Mouse (Mus musculus) embryonic stem cell, embryonic (primary cell): ENCODE data around the gene Nup37.

Experiments
- CTCF ChIA-PET, 4 experiments: fragments of 300-600 bp in 2 of 4; fragments of 350-600 bp in 2 of 4; sonication (Branson Sonifier 250); formaldehyde crosslinking; loops; one replicate each; lab custom pipeline; 2022; ENCODE audit warnings: inconsistent platforms in 2 of 4; lab: Charles Lee
- POLR2A ChIA-PET, 4 experiments: fragments of 300-600 bp in 2 of 4; fragments of 350-600 bp in 2 of 4; sonication (Branson Sonifier 250); formaldehyde crosslinking; loops; one replicate each; lab custom pipeline; 2022; ENCODE audit warnings: antibody characterized with exemption in 4 of 4, inconsistent platforms in 1 of 4; lab: Charles Lee

Gene Nup37

DNA sequence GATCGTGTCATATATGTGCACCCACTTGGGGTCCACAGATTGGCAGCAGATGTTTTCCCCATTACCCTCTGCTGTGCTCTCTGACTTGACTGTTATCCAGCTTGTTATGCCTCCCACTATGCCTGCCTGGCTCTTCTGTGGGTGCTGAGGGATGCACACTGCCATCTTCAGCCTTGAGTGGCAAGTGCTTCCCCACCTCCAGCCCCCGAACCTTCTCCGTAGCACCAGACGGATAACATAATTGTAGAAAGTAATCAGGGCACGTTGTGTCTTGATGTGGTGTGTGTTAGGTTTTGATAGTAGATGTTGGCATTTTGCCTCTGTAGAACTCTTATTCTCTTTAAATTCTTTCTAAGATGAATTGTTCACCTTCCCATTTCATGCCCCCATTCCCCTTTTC is 65.9 kb downstream of the Nup37 start:
- ChIA-PET POLR2A (interaction anchor here in 2 of 4 experiments (0.6 to 1.6 kb wide), 3 partner anchors 10 to 51 kb away, joined by 3 to 7 read pairs (median 3); partner anchors contain the start of gene Washc3 (in 1 of the 2)), CTCF (no interaction called here)

DNA sequence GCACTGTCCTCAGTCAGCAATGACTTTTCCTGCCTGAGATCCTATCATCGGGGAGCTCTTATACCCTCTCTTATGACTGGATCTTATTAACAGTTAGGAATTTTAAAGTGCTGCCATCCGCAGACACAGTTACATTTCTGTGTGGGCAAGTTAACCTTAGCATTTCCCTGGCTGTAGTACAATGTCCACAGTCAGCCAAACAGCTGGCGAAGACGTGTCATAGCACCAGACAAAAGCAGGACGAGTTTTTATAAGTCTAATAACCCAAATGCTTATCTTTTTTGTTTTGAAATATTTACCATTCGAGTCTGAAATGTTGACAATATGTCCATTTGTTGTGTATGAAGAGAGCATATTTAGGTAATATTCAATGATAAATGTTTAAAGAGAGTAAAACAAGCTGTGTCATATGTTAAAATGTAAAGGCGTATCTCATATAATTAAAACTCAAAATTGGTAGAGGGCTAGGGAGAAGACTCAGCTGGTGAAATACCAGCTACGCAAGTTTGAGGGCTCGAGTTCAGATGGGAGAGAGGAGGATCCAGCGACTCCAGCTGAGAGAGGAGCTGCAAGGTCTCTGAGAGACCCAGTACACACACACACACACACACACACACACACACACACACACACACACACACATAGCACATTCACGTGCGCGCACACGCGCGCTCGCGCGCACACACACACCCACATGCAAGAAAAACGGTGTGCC is 68.2 kb downstream of the Nup37 start:
- ChIA-PET POLR2A (interaction anchor here in 2 of 4 experiments (0.5 to 1.7 kb wide), 5 partner anchors 8 to 468 kb away, joined by 3 to 5 read pairs (median 3); no protein-coding TSS in a partner anchor), CTCF (interaction anchor here in 2 of 4 experiments (0.5 to 0.7 kb wide), 3 partner anchors 106 to 1858 kb away, joined by 3 to 5 read pairs (median 3); no protein-coding TSS in a partner anchor)

DNA sequence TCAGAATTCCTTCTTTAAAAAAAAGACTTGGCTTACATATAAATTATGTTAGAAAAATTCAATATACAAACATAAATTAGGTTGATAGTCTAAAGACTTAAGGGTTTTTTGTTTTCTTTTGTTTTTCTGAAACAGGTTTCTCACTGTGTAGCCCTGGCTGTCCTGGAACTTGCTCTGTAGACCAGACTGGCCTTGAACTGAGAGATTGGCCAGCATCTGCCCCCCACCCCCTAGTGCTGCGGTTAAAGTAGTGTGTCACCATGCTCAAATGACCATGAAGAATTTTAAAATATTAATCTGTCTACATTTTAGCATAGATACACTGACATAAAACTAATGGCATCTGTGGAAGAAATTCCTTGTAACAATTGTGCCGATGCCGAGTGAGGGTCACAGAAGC is 71.4 kb downstream of the Nup37 start:
- ChIA-PET POLR2A (no interaction called here), CTCF (no interaction called here)

DNA sequence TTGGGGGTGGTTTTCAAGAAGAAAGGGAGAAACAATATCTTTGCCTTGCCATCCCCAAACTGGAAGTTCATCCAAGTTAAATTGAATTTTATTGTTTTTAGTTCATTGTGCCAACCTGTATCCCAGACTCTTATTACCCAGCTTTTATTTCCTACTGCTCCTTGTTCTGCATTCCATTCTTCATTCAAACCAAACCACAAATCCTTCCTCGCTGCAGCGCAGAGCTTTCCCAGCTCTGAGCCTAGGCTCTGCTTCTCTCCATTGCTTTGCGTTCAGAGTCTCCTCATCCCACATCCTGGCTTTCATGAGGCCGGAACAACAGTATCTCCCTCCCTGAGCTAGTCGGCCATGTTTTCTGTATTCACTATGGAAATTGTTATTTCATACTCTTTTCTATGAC is 74.9 kb downstream of the Nup37 start:
- CTCF ChIA-PET = no interaction called here
- POLR2A ChIA-PET = no interaction called here

DNA sequence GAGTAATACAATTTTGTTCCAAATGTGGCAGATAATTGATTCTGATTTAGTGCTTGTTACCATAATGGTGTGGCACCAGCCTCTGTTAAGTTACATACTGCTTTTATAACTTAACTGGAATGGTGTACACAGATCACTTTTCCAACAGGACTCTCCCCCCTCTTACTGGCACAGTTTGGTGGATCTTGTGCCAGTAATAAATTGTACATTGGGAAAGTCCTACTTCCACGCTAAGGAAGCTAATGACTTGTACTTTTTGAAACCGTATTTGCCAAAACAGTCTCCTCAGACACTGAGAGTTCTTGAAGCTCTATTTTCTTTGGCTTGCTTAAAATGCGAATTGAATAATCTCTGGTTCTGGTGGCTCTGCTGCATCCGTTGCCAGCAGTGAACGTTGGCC is 78.6 kb downstream of the Nup37 start:
- CTCF ChIA-PET = no interaction called here
- POLR2A ChIA-PET = interaction anchor here in 1 of 4 experiments (0.9 to 1.8 kb wide), 3 partner anchors 10 to 24 kb away, joined by 3 to 5 read pairs (median 3); partner anchors contain the start of gene Washc3

DNA sequence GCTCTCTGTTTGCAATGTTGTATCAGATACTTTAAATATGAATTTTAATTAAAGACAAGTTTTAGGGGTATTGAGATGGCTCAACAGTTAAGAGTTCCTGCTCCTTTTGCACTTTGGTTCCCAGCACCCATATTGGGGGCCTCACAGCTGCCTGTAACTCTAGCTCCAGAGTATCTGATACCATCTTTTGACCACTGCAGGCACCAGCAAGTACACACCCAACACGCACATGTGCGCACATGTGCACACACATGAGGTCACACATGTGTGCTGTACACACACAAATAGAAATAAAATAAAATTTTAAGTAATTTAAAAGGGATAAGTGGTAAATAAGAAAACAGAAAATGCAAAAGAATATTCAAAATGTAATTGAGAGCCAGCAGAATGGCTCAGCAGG is 81.2 kb downstream of the Nup37 start:
- CTCF ChIA-PET = no interaction called here
- POLR2A ChIA-PET = interaction anchor here in 3 of 4 experiments (0.8 to 2.5 kb wide), 11 partner anchors 9 to 301 kb away, joined by 3 to 17 read pairs (median 4); partner anchors contain the start of gene Washc3 (in 3 of the 3)
